Mouse (Mus musculus): Measurements from ENCODE around the gene Nlrp4a. TPM values are rescaled to one million over a fixed set of nuclear protein-coding genes. Genes with fewer than 3 reads are reported as not detected.

Nlrp4a gene
- under 1 TPM in 1 of 2 experiments, not detected in 1; 0.57 TPM for polyA plus RNA-seq (2017; shearing (Covaris generic))

DNA sequence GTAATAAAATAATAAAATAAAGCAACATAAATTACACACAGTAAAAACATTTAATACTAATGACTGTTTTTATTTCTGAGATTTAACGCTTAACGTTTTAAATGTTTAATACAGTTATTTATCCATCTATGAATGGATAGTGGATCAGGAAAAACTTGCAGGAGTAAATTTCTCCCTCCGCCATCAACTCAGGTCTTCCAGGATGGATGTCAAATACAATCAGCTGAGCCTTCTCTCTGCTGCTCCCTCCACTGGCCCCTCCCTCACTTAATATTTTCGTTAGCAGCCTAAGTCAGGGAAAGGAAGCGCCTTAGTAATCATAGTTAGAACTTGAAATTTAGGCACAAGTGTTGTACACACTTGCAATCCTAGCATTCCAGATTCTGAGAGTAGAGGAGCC is at the start of gene Nlrp4a:
Gene Nlrp4a, plus strand, starts transcription at position 301 of the 400 bp plus-strand sequence.

DNA sequence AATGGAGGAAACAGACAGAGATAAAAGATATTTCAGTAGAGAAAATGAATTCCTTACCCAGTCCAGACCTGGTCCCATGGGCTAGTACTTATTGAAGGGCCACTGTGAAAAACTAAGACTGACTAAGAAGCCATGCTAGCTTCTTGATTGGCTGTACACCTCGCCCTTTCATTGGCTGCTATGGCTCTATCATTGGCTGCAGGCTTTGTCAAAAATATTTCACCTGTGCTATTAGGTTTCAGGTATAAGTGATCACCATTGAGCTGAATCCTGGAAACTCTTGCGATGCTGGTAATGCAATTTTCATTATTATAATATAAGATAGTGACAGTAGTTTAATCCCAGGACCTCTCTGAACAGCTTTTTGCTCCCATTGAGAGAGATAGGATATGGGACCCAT is 31.3 kb upstream of the Nlrp4a start, which contains the start of gene Nlrp9c:
Gene Nlrp9c, minus strand, starts transcription at position 101 of the 400 bp plus-strand sequence.

Other genes with a start within 250 kb of the Nlrp4a start
- under 1 TPM; 0.02 to 0.06 TPM for gene Vmn1r184, start 174.8 kb upstream of the Nlrp4a start, polyA plus RNA-seq (2017; shearing (Covaris generic))
- not detected for gene Cyp2a4, start 127.9 kb upstream of the Nlrp4a start, polyA plus RNA-seq (2017; shearing (Covaris generic))
- gene Nlrp9c, start 31.4 kb upstream of the Nlrp4a start, polyA plus RNA-seq (2017; shearing (Covaris generic)): not detected
- not detected for gene Nlrp9a, start 99.9 kb downstream of the Nlrp4a start, polyA plus RNA-seq (2017; shearing (Covaris generic))
- gene Vmn1r185, start 183.4 kb downstream of the Nlrp4a start, polyA plus RNA-seq (2017; shearing (Covaris generic)): under 1 TPM in 1 of 2 experiments, not detected in 1; 0.09 TPM

Data from activated CD4-positive, CD25-positive, alpha-beta regulatory T cell (primary cell).